Mouse (Mus musculus) mouse embryonic stem cell (cell line): ENCODE measurements around the gene Hist1h4h.
"Not testable (repeated sequence)": the region's sequence is repeated elsewhere in the genome, so short reads cannot be mapped to it uniquely, and the experiment has no call there.

Experiments used
- in situ Hi-C, 2 experiments: fragments of 300-500 bp; cut with MboI; formaldehyde crosslinking; loops; 1 replicate in 1 of 2; 3 replicates in 1 of 2; pipeline ENCODE4 v1.14.3; 2019 to 2020; ENCODE audit warnings: low sequenced_read_pairs in 2 of 2, low pct_unique_long_range_greater_than_20kb in 1 of 2, mixed read lengths in 1 of 2; ENCODE audit not compliant: unreplicated experiment in 1 of 2

The Hist1h4h gene

DNA sequence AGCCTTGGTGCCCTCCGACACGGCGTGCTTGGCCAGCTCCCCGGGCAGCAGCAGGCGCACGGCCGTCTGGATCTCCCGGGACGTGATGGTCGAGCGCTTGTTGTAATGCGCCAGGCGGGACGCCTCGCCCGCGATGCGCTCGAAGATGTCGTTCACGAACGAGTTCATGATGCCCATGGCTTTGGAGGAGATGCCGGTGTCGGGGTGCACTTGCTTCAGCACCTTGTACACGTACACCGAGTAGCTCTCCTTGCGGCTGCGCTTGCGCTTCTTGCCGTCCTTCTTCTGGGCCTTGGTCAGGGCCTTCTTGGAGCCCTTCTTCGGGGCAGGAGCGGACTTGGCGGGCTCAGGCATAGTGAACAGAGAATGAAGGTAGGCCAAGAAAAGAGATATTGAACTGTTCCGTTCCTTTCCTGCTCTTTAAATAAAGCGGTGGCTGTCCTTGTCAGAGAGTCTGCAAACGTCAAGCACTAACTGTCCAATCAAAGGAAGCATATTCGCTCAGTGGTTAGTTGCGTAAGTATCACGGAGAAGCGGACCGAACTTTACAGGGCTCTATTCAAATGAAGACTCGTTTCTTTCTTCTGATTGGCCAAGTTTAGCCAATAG, 12.3 kb downstream of the Hist1h4h start, which contains the start of gene Hist1h2bh:
TSS of gene Hist1h2bh (minus strand) at position 394 of the 609 bp plus-strand sequence.
- in situ Hi-C loops, result not testable (repeated sequence)

DNA sequence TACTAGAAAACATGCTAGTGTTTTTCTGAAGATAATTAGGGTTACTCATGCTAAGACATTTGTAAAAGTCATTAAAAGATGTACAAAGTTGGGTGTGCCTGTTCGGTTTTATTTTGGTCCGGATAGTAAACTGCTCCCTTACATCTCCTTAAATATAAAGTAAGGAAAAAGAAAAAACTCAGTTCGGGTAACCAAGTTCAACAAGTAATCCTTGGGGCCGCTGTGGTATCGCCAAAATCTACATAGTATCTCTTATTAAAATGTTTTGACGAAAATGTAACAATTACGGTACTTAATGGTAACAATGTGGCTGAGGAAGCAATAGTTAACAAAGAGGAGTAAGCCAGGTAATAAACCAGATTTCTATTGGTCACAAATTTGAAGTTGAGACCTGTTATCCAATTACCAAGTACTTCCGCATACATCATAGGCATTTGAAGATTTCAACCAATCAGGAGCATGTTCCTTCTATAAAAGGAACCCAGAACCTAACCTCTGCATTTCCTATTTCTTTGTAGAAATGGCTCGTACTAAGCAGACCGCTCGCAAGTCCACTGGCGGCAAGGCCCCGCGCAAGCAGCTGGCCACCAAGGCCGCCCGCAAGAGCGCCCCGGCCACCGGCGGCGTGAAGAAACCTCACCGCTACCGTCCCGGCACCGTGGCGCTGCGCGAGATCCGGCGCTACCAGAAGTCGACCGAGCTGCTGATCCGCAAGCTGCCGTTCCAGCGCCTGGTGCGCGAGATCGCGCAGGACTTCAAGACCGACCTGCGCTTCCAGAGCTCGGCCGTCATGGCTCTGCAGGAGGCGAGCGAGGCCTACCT, 13.3 kb downstream of the Hist1h4h start, which contains the start of gene Hist1h3f:
TSS of gene Hist1h3f (plus strand) at position 88 of the 822 bp plus-strand sequence.
- in situ Hi-C loops, result no loop called here

DNA sequence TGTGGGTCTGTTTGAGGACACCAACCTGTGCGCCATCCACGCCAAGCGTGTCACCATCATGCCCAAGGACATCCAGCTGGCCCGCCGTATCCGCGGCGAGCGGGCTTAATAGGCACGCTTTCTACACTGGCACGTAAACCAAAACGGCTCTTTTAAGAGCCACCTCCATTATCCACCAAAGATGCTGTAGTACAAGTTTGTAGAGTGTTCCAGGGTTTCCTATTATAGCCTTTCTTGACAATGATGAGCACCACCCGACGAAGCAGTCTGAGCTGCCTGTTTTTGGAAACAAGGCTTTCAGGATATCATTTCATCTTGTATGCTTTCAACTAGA, 13.9 kb downstream of the Hist1h4h start:
- in situ Hi-C loops, result not testable (repeated sequence)

DNA sequence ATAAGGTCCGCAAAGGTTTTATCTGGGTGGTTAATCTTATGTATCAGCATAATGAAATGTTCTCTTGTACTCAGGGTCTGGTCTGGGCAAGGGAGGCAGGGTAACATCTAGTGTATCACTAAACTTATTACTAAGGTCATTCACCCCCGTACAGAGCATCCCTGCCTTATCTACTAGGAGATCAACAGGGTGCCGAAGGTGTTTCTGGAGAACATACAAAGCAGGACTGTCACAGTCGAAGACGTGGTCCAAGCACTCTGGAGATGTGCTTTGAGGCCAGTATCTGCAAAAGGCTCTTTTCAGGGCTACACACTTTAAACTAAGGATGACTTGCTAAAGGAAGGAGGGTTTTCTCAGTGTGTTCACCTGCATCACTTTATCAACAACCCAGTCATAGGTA, 15.8 kb downstream of the Hist1h4h start:
- in situ Hi-C loops, result no loop called here

DNA sequence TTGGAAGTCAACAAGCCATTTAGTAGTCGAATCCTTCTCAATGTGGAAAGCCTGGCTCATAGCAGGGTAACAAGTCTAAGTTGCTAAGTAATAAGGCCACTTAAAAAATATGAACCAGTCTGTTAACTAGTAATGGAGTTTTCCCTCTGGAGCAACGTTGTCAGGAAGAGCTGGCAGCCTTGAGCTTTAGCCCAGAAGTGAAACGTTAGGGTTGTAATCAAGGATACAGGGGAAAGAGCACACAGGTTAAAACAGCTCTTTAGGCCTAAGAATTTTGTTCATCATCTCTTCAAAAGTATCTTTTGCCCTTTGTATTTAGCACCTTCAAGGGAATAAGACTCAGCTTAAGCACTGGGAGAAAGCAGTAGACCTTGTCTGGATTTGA, 19.9 kb downstream of the Hist1h4h start:
- in situ Hi-C loops, result no loop called here

DNA sequence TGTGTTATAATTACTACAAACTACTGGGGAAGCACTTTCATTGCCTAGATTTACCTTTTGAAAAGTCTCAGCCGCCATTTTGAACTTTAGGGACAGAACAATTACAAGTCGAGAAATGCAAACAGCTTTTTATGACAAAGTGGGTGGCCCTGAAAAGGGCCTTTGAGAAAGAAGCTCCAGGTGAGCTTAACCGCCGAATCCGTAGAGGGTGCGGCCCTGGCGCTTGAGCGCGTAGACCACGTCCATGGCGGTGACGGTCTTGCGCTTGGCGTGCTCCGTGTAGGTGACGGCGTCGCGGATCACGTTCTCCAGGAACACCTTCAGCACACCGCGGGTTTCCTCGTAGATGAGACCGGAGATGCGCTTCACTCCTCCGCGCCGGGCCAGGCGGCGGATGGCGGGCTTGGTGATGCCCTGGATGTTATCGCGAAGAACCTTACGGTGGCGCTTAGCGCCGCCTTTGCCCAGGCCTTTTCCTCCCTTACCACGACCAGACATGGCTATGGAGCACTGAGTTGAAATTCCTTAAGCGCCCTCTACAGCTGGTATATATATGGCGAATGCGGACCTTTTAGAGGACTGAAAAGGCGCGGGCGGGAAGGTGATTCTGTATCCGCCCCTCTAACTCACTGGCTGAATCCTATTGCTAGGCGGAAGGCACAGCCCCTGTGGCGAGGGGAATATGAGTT, 20.4 kb downstream of the Hist1h4h start, which contains the start of gene Hist1h4f:
TSS of gene Hist1h4f (minus strand) at position 503 of the 689 bp plus-strand sequence.
- in situ Hi-C loops, result not testable (repeated sequence)

DNA sequence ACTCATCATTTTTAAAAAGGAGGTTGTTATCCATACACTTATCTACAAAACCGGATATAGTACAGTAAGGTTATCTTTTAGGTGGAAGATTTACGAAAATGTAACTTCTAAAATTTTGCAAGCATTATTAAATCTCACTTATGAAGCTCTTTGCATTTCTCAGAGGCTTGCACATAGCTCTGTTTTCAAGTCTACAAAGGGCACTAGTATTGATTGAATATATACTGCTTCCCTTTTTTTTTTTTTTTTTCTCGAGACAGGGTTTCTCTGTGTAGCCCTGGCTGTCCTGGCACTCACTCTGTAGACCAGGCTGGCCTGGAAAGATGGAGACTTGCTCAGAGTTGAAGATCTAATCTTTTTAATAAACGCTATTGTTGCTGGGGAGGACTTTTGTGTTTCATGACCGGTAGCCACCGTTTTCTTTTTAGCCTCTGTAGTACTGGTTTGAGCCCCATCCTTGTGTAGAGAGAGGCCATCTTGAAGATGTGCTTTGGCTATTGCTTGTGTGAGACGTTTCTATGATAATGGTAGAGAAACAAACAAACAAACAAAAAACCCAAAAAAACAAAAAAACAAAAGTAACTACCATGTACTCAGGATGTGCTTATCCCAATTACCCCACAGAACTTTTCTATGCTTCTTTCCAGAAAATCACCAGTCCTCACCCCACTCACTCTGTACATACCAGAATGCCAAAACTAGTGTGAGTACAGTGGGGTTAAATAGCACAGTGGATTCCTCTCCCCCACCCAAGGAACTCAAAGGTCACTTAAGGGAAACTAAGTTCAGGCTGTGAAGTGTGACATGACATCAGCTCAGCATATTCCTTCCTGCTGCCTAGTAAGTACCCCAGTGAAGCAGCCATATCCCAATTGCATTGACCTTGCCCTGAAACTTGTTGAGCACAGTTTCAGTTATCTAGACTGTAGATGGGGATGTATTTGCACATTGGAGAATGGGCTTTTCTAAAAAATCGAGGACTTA, 21.4 kb downstream of the Hist1h4h start:
- in situ Hi-C loops, result no loop called here

DNA sequence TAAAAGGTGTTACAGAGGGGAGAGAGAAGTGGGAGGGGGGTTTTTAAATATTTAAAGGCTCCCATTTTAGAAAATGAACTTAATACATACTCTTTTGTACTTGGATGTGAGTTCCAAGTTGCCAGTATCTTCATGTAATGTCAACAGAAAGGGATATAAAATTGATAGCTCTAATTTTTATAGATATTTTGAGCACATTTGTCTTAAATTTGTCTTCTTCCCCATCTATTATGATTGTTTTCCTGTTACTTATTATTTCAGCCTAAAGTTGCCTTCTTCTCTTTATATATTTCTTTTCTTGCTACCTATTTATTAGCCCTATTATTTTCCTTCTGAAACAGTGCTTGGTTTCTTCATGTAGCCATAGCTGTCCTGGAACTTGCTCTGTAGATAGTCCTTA, 22.1 kb downstream of the Hist1h4h start, which contains the start of gene Hist1h1d:
TSS of gene Hist1h1d (plus strand) at position 301 of the 400 bp plus-strand sequence.
- in situ Hi-C loops, result no loop called here

DNA sequence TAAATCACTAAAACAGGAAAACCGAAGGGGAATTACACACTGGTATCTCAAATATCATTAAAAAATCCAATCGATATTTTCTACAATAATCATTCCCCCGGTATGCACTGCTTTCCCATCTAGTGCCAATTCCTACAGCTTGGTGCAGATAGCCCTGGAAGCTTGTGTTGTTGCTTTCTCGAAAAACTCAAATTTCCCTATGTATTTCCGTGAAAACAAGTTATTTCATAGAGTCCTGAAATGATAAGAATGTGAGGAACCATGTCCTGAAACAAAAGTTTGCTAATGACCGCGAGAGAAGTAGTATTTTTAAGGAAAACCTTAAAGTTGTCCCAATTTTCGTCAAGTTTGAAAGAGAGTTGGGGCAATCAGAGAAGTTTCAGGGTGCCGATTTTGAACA, 23.5 kb downstream of the Hist1h4h start:
- in situ Hi-C loops, result no loop called here

DNA sequence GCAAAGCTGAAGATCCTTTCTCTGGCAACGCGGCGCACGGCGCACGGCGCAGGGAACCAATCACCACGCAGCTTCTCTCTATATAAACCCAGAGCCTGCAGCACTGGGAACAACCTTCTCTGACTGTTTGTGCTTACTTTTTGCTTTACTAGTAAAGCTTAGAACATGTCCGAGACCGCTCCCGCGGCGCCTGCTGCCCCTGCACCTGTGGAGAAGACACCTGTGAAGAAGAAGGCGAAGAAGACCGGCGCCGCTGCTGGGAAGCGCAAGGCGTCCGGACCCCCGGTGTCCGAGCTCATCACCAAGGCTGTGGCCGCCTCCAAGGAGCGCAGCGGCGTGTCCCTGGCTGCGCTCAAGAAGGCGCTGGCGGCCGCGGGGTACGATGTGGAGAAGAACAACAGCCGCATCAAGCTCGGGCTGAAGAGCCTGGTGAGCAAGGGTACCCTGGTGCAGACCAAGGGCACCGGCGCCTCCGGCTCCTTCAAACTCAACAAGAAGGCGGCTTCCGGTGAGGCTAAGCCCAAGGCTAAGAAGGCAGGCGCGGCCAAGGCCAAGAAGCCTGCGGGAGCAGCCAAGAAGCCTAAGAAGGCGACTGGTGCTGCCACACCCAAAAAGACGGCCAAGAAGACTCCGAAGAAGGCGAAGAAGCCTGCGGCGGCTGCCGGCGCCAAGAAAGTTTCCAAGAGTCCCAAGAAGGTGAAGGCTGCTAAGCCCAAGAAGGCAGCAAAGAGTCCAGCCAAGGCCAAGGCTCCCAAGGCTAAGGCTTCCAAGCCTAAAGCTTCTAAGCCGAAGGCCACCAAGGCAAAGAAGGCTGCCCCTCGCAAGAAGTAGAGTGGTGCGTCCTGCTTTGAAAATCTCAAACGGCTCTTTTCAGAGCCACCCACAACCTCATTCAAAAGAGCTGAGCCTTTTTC, 24.3 kb downstream of the Hist1h4h start:
- in situ Hi-C loops, result no loop called here

DNA sequence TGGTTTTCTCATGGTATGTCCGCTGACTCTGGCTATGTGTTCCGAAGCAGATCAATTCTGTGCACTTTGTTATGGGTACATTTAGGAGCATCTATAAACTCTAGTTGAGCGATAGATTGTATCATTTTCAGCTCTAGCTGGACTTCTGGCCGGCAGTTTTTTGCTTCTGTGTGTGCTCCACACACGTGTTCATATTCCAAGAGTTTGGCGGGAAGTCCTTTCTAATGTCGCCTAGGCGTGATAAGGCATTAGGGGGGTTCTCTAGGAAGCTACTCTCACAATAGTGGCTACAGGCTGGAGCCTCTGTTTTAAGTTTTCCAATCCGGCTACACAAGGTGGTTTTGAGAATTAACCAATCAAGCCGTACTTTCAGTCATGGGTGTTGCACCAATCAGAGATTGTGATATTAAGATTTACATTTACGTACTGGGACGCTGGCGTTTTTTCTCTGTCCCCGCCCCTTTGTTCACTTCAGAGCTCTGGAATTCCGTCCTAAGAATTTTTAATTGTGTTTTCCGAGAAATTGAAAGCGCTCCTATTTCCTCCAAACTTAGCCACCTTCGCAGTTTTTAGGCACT, 25.1 kb downstream of the Hist1h4h start:
- in situ Hi-C loops, result no loop called here

DNA sequence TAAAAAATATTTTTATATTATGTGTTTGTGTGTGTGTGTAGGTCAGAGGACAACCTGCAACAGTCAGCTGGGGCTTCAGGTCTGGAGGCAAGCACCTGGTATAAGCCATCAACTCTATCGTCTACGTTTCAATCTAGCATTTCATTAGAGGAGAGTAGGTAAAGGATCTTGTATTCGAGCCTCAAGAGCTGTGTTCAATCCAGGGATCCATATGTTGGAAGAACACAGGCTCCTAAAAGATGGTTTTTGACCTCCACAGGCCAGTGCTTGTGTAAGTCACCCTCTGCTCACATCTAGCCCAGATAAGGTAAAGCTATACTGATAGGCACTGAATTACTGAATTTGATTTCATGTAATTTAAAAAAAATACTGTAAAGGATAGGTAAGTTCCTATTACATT, 26.1 kb downstream of the Hist1h4h start:
- in situ Hi-C loops, result no loop called here

DNA sequence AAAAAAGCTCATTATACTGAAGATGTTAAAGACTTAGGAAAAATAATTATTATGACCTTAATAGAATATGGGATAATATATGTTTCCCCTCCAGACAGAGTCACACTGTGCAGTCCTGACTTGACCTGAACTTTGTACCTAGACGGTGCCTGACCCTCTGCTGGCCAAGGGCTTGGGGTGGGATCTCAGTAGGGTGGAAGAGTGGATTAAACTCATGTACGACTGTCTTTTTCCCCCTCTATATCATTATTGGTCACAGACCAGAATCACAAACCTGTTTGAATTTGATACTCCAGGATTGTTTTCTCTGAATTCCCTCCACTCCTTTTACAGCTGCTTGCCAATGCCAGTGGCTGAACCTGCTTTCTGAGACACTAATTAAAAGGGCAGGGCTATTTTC, 29.8 kb downstream of the Hist1h4h start:
- in situ Hi-C loops, result not testable (repeated sequence)

DNA sequence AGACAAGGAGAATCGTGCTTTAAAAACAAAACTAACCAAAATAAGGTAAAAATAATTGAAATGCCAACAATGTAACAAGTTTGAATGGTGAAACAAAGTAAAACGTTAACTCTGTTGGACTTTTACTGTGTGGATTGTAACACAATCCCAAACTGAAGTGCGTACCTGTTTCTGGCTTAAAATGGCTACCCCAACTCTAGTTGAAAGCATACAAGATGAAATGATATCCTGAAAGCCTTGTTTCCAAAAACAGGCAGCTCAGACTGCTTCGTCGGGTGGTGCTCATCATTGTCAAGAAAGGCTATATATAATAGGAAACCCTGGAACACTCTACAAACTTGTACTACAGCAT, 30.7 kb downstream of the Hist1h4h start:
- in situ Hi-C loops, result not testable (repeated sequence)

DNA sequence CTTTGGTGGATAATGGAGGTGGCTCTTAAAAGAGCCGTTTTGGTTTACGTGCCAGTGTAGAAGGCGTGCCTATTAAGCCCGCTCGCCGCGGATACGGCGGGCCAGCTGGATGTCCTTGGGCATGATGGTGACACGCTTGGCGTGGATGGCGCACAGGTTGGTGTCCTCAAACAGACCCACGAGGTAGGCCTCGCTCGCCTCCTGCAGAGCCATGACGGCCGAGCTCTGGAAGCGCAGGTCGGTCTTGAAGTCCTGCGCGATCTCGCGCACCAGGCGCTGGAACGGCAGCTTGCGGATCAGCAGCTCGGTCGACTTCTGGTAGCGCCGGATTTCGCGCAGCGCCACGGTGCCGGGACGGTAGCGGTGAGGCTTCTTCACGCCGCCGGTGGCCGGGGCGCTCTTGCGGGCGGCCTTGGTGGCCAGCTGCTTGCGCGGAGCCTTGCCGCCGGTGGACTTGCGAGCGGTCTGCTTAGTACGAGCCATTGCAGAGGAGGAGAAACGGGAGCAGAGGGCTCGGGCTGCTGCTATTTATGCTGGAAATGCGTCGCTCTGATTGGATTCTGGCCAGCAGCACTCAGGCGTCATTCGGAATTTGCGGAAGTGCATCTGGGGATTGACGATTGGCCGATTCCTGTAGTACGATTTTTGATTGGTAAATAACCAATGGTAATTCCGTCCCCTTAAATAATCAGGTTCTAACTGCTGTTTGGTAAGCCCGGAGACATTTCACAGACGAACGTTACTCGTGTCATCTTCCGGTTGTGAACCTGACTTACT, 31.2 kb downstream of the Hist1h4h start, which contains the start of gene Hist1h3e:
TSS of gene Hist1h3e (minus strand) at position 487 of the 777 bp plus-strand sequence.
- in situ Hi-C loops, result not testable (repeated sequence)

DNA sequence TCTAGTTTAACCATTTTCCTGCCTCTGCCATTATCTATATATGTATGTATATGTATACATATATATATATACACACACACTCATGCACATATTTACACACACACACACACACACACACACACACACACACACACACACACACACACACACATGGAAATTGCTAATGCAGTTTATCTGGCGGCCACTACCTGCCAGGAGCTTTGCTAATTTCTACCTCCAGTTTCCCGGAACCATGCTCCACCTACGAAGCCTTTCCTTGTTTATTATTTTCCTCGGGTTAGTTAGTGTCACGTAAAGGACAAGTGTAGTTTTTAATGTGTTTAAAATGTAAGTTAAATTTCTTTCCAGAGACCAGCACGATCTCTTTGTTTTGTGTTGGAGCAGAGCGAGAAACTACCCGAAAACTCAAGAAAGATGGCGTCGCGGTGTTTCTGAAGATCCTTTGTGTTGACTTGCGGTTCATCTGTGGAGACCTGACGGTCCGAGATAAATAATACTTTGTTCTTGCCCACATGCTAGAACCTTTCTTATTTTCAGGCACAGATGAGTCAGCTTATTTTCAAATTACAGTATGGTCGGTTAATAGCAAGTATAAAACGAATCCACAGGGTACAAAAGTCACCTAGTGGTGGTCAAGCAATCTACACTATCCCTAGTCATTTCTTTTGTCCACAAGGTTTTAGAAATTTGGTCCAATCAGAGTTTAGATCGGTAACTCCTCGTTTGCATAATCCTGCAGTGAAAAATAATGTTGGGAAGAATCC, 32.0 kb downstream of the Hist1h4h start:
- in situ Hi-C loops, result no loop called here
